ENCODE assay signal across 15 mouse cellular contexts in genomic region chr7:127031244-127031643, GRCm38 (mm10).
DNase-seq lines count a peak whose midpoint lies in the region; ATAC-seq lines count a peak whose summit lies in the region.
"Had no signal": no experiment of that assay in that cellular context is flagged by ENCODE, and none has a peak within 500 bp of the region (broad histone marks: within the 10 kb centered on the region; RNA-seq: fewer than 3 reads in every experiment).

No protein-coding gene starts in this region.

- DNase-seq in cerebellum, adult 11-12 months, result peak; percentile 18
- no peak for DNase-seq in cerebellum, postnatal 14 days
- DNase-seq in lung, postnatal 36 days, result peak; percentile 34
- no peak for DNase-seq in lung, postnatal 4 days
- DNase-seq in R1 (ENCODE audit: low read depth, low spot score), result peak; percentile 78
- no peak for DNase-seq in B cell, adult 2 months
- DNase-seq in kidney, postnatal 14 days, result no peak
- DNase-seq: adrenal gland, adult 2 months; cerebellum, adult 8-10 months; gastrocnemius, postnatal 14 days; heart, postnatal 4 days; lung, adult 2 months had no signal

- ATAC-seq in frontal cortex, adult (ENCODE audit: low TSS enrichment), result no peak
- ATAC-seq: forebrain, embryonic 15.5 days; Patski had no signal

Comparison
In these comparisons a context has a peak if more than half of its experiments do, and no peak if none do; other contexts are left out.
1. DNase-seq: peak in cerebellum, adult 11-12 months (single experiment), lung, postnatal 36 days (single experiment) and R1 (single experiment); none in cerebellum, postnatal 14 days (0 of 2), lung, postnatal 4 days (0 of 2), B cell, adult 2 months (0 of 2) and kidney, postnatal 14 days (single experiment).